Mouse (Mus musculus) stomach, embryonic 15.5 days (tissue): ENCODE data around the gene Ddi2. TPM values are rescaled to one million over a fixed set of nuclear protein-coding genes. Genes with fewer than 3 reads are reported as not detected.
A peak's percentile ranks its signal among the peaks of the same experiment; 100 is the strongest.
"Not testable (repeated sequence)": the region's sequence is repeated elsewhere in the genome, so short reads cannot be mapped to it uniquely, and the experiment has no call there.

ENCODE experiments used
- ATAC-seq: fragments of 200-750 bp; cut with Nextera tagmentation; 2 replicates; pipeline ENCODE4 v1.8.0; 2017; ENCODE audit warnings: low read depth, moderate number of reproducible peaks, moderate TSS enrichment; ENCODE audit not compliant: insufficient read depth, low FRiP score
- H3K27ac ChIP-seq: fragments of 300-500 bp; sonication (generic); 2 replicates; pipeline ENCODE4 v1.5.1; 2015; ENCODE audit warnings: mild to moderate bottlenecking, inconsistent platforms
- H3K27me3 ChIP-seq: fragments of 300-500 bp; sonication (generic); replicated peaks from 2 replicates; pipeline ENCODE4 v1.6.1; 2015; ENCODE audit warnings: inconsistent platforms
- H3K36me3 ChIP-seq: fragments of 300-500 bp; sonication (generic); 2 replicates; pipeline ENCODE4 v1.6.1; 2015; ENCODE audit warnings: inconsistent platforms
- H3K4me1 ChIP-seq: fragments of 300-500 bp; sonication (generic); 2 replicates; pipeline ENCODE4 v1.6.1; 2015; ENCODE audit warnings: inconsistent platforms
- H3K4me2 ChIP-seq: fragments of 300-500 bp; sonication (generic); 2 replicates; pipeline ENCODE4 v1.6.1; 2015; ENCODE audit warnings: mild to moderate bottlenecking, inconsistent platforms
- H3K4me3 ChIP-seq: fragments of 300-500 bp; sonication (generic); replicated peaks from 2 replicates; pipeline ENCODE4 v1.5.1; 2015; ENCODE audit warnings: inconsistent platforms
- H3K9ac ChIP-seq: fragments of 300-500 bp; sonication (generic); 2 replicates; pipeline ENCODE4 v1.6.1; 2015; ENCODE audit warnings: inconsistent platforms
- H3K9me3 ChIP-seq: fragments of 300-500 bp; sonication (generic); 2 replicates; pipeline ENCODE4 v1.6.1; 2016; ENCODE audit warnings: inconsistent platforms
- WGBS: fragments of 180-500 bp; shearing (Covaris S2); methylation state at CpG from one replicate; pipeline ENCODE4 v1.1.7; 2015; 5-methylcytosine and 5-hydroxymethylcytosine counted together
- polyA plus RNA-seq: library from polyadenylated mRNA; unstranded; fragments of >200 nt; fragmentation: Nextera tagmentation; extraction: Ambion mirVana; gene quantifications from 2 replicates; pipeline ENCODE4 v1.2.1, GENCODE M21; 2015

The Ddi2 gene
- 23.2 and 23.3 TPM in 2 replicates for polyA plus RNA-seq

DNA sequence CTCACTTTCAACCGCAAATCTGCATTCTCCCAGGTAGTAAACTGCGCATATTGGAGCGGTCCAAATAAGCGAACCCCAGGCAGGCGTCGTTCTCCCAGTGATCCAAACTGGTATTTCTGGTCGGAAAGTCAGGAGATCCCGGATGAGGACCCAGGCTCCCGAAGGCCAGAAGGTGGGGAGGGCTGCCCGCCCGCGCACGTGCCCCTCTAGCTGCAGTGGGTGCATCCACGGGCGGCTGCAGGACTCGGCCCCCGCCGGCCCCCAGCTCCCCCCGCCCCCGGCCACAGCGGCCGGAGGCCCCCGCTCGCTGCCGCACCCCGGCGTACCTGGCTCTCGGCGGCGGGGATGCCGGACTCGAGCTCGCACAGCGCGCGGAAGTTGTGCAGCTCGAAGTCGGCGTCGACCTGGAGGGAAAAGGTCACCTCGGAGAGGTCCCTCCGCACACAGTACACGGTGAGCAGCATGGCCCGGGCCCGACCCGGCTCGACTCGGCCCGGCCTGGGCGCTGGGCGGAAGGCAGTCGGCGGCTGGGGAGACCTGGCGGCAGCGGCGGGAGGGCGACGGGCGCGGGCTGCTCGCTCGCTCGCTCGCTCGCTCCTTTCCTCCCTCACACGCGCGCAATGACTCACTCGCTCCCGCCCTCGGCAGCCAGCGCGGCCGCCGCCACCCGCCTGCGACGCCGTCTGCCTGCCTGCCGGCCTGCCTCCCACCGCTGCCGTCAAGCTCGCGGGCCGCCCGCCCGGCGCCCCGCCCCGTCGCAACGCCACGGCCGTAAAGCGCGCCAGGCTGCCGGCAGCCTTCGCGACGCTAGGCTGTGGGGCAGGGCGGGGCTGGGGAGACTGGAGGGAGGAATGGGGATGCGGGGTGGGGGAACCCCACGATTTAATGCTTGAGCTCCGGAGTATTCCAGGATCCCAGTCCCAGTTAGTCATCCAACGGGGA lies at the start of gene Ddi2:
TSS of gene Ddi2 (minus strand) at position 689 of the 942 bp plus-strand sequence.
- H3K4me1 ChIP-seq: peaks cover 33% of the 10 kb centered on the region
- no peaks in the 10 kb centered on the region for H3K27me3 ChIP-seq
- H3K36me3 ChIP-seq: 0 out of 2 replicates have a peak, but pooled peaks cover 6% of the 10 kb centered on the region
- peak; percentile 80 for ATAC-seq
- H3K9me3 ChIP-seq: no peaks in the 10 kb centered on the region
- H3K27ac ChIP-seq: peak within 1 kb of the TSS; percentile 98
- peak within 1 kb of the TSS; percentile 82 for H3K4me3 ChIP-seq
- H3K4me2 ChIP-seq: peak within 1 kb of the TSS; percentile 69
- peak within 1 kb of the TSS; percentile 77 for H3K9ac ChIP-seq
- WGBS: under 1% methylated on average over 77 of the region's 105 CpGs

DNA sequence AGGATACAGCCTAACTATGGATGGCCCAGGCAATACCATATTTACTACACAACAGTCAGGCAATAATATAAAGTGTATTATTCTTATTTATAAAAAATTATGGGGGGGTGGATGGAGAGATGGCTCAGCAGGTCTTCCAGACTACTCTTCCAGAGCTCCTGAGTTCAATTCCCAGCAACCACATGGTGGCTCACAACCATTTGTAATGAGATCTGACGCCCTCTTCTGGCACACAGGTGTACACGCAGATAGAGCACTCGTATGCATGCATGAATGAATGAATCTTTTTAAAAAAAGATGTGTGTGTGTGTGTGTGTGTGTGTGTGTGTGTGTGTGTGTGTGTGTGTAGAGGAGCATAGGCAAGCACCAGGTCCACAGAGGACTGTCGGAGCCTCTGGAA lies 49.8 kb upstream of the Ddi2 start:
- not testable (repeated sequence) for H3K27me3 ChIP-seq, H3K4me2 ChIP-seq, ATAC-seq, H3K27ac ChIP-seq, H3K4me3 ChIP-seq, H3K4me1 ChIP-seq, H3K9me3 ChIP-seq, H3K9ac ChIP-seq
- 83% methylated on average over 4 of the region's 4 CpGs for WGBS
- H3K36me3 ChIP-seq: peaks cover 57% of the 10 kb centered on the region

DNA sequence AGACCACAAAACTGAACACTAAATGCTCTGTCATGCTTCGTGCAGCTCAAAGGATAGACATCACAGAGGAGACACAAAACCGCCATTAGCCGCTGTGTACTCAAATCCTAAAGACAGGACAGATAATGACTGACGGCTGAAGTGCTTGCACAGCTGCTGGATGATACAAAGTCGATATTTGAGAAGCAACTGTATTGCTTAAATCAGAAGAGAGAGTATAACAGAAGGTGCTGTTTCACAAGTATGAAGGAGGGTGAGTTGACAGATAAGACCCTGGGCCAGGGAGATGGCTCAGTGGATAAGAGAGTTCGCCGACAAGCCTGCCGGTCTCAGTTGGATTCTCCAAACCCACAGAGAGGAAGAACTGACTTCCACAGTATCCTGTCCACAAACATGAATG lies 48.6 kb upstream of the Ddi2 start:
- H3K9ac ChIP-seq: no peak overlapping the region
- no peaks in the 10 kb centered on the region for H3K27me3 ChIP-seq
- H3K36me3 ChIP-seq: peaks cover 59% of the 10 kb centered on the region
- peaks cover 15% of the 10 kb centered on the region for H3K4me1 ChIP-seq
- no peak overlapping the region for H3K27ac ChIP-seq
- no peak overlapping the region for H3K4me2 ChIP-seq
- H3K4me3 ChIP-seq: no peak overlapping the region
- no peak for ATAC-seq
- 82% methylated on average over 8 of the region's 8 CpGs for WGBS
- H3K9me3 ChIP-seq: no peaks in the 10 kb centered on the region

DNA sequence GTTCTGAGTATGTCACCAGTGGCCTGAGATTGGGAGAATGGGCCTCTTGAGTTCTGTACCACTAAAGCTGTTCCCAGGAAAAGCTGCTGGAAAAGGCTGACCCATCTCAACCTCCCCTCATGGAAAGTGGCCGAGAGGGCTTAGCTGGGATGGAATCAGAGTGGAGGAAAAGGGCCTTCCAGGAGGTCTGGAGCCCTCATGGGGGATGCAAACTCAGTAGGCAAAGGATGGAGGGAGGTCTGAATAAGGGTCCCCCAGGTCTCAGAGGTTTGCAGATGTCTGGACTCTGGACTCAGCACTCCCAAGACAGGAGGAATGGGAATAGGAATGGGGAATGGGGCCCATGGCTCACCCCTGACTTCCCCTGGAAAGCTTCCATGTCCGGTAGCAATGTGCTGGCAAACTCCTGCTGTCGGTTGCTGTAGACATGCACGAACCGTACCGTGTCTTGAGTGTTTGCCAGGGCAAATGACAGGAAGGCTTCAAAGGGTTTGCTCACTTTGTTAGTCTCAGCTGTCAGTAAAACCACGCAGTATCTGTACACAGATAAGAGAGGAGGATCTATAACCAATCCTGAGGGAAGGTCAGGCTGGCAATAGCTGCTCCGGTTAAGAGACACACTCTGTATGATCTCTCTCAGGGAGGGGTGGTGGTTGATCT lies 46.4 kb upstream of the Ddi2 start:
- H3K27ac ChIP-seq: no peak overlapping the region
- no peaks in the 10 kb centered on the region for H3K9me3 ChIP-seq
- no peaks in the 10 kb centered on the region for H3K27me3 ChIP-seq
- 79% methylated on average over 8 of the region's 8 CpGs for WGBS
- no peak overlapping the region for H3K4me3 ChIP-seq
- peaks cover 54% of the 10 kb centered on the region for H3K36me3 ChIP-seq
- no peak for ATAC-seq
- H3K4me1 ChIP-seq: peaks cover 22% of the 10 kb centered on the region
- no peak overlapping the region for H3K4me2 ChIP-seq
- no peak overlapping the region for H3K9ac ChIP-seq

DNA sequence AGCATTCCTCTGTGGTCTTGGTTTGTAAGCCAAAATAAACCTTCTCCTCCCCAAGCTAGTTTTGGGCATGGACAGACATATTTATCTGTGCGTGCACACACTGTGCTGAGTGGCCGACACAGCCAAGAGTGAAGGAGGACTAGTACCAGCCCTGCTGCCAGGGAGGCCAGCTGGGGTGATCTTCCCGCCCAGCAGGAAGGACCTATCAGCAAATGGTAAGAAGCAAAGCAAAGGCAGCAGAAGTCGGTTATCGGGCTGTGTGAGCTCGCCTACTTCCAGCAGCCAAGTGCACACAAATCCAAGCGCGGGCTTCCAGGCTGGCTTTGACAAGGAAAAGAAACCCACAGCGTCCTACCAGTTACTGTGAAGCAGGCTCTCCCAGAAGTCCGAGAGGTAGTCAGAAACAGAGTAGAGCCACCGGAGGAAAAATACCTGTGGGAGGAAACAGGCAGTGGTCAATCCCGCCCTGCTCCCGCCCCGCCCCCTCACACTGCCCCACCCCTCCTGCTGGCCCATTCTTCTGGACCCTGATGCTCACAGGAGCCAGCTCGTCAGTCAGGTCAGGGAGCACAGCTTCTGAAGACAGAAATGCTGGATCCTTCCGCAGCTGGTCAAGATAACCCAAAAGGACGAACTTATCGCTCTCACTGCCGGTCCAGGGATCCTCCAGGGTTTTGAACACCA lies 44.3 kb upstream of the Ddi2 start:
- Histone ChIP-seq H3K9ac (no peak overlapping the region), H3K4me3 (no peak overlapping the region), H3K4me2 (peak overlapping the region; percentile 22), H3K36me3 (peaks cover 52% of the 10 kb centered on the region), H3K4me1 (peaks cover 22% of the 10 kb centered on the region), H3K27ac (peak overlapping the region; percentile 88), H3K9me3 (no peaks in the 10 kb centered on the region), H3K27me3 (no peaks in the 10 kb centered on the region)
- peak; percentile 86 for ATAC-seq
- WGBS: 50% methylated on average over 19 of the region's 19 CpGs

DNA sequence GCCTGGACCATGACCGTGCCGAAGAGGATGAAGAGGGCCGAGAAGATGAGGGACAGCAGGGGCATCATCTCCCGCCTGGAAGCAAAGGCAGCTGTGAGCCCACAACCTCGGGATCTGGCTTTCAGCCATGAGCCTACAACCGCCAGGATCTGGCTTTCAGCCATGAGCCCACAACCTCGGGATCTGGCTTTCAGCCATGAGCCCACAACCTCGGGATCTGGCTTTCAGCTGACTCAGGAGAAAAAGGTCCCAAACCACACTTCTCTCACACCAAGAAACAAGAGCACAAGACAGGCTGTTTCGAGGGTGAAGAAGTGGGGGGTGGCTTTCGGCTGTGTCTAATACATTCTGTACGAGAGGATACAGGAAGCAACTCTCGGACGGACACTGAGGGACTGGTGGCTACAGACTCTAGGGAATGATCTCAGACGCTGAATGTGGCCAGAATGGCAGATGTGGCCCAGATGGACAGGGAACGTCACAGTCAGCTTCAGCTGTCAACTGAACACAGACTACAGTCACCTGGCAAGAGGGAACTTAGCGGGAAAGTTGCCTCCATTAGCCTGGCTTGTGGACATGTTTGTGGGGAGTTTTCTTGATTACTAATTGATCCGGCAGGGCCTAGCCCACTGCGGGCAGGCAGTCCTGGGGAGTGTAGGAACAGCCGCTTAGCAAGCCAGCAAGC lies 43.6 kb upstream of the Ddi2 start:
- H3K9ac ChIP-seq: no peak overlapping the region
- H3K27ac ChIP-seq: peak overlapping the region; percentile 88
- H3K4me3 ChIP-seq: no peak overlapping the region
- no peaks in the 10 kb centered on the region for H3K9me3 ChIP-seq
- peak; percentile 36; the same call in 1 of the 2 replicates for ATAC-seq
- H3K4me1 ChIP-seq: peaks cover 22% of the 10 kb centered on the region
- WGBS: 38% methylated on average over 19 of the region's 19 CpGs
- peak overlapping the region; percentile 22 for H3K4me2 ChIP-seq
- H3K27me3 ChIP-seq: no peaks in the 10 kb centered on the region
- peaks cover 47% of the 10 kb centered on the region for H3K36me3 ChIP-seq

DNA sequence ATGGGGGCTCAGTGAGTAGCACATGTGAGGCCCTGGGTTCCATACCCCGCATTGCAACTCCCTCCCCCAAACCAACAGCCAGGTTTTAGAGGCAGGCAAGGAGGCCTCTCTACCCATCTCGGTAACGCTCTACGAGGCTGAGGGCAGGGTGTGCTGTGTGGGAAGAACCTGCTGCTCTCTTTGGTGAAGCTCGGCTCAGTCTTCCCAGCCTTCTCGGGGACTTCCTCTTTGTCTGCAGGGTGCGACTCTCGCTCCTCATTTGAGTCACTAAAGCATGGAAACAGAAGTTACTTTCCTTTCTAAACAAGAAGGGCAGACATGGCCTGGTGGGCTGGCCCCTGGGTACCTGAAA lies 43.1 kb upstream of the Ddi2 start:
- peaks cover 42% of the 10 kb centered on the region for H3K36me3 ChIP-seq
- H3K4me2 ChIP-seq: peak overlapping the region; percentile 22; the same call in 1 of the 2 replicates
- H3K4me3 ChIP-seq: no peak overlapping the region
- no peak for ATAC-seq
- H3K27me3 ChIP-seq: no peaks in the 10 kb centered on the region
- H3K9ac ChIP-seq: no peak overlapping the region
- no peaks in the 10 kb centered on the region for H3K9me3 ChIP-seq
- 66% methylated on average over 8 of the region's 8 CpGs for WGBS
- peak overlapping the region; percentile 88 for H3K27ac ChIP-seq
- peaks cover 22% of the 10 kb centered on the region for H3K4me1 ChIP-seq

DNA sequence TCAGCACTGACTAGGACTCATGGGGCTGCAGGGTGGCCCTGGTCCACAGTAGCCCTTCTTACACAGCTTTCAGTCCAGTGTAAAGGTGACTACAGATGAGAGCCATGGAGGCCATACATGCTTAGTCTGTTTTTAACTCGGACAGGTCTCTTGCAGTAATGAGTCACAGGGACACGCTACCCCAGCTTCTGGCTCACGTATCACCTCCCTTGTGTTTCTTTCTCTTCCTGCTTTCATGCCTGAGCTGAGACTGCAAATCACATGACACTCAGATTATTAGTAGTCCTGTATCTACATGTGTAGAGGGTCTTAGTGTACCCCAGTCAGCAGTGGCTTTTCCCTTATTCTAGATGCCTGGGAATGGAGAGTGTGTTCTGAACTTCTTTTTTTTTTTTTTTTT lies 41.8 kb upstream of the Ddi2 start:
- Histone ChIP-seq H3K9me3 (no peaks in the 10 kb centered on the region), H3K4me3 (no peak overlapping the region), H3K36me3 (peaks cover 32% of the 10 kb centered on the region), H3K27ac (no peak overlapping the region), H3K9ac (no peak overlapping the region), H3K27me3 (no peaks in the 10 kb centered on the region), H3K4me1 (peaks cover 22% of the 10 kb centered on the region), H3K4me2 (no peak overlapping the region)
- WGBS: 91% methylated on average over 3 of the region's 3 CpGs
- no peak for ATAC-seq

DNA sequence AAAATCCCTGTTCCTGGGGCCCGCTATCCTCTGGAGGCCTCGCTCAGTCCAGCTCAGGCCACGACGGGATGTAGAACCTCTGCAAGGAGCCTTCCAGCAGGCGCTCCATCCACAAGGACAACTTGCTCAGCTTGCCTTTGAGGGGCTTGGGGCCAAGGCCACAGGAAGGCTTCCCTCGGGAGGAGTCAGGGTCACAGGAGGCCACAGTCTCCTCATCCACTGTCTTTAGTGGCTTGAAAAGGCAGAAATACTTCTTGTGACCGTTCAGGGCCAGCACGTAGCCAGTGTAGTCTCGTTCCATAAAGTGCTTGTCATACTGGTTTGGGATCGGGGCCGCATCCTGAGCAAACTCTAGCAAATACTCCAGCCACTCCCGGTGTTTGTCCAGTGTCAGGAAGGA lies 40.3 kb upstream of the Ddi2 start:
- Histone ChIP-seq H3K27me3 (no peaks in the 10 kb centered on the region), H3K4me3 (no peak overlapping the region), H3K4me2 (no peak overlapping the region), H3K9ac (no peak overlapping the region), H3K4me1 (peaks cover 21% of the 10 kb centered on the region), H3K27ac (no peak overlapping the region), H3K9me3 (no peaks in the 10 kb centered on the region), H3K36me3 (peaks cover 20% of the 10 kb centered on the region)
- ATAC-seq: no peak
- WGBS: 85% methylated on average over 12 of the region's 12 CpGs

DNA sequence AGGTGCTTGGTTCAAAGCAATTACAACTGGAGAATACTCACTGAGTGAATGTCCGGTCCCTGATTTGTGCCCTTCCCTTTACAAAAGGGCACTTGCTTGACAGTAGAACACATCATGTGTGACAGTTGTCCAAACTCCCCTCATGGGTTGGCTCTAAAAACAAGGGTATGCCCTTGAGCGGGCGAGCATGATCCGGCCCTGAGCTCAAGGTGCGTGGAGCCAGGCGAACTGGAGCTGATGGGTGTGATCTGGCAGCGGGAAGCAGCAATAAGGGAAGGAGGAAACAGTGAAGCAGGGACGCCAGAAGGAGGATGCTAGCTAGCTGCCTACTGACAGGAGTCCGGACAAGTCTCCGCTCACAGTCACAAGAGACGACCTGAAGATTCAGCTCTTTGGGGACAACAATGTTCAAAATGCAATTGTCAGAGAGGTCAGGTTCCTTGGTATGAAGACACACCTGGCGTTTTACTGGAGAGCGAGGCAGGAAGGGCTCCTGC lies 38.9 kb upstream of the Ddi2 start:
- Histone ChIP-seq H3K4me3 (no peak overlapping the region), H3K4me2 (no peak overlapping the region), H3K9ac (no peak overlapping the region), H3K36me3 (peaks cover 13% of the 10 kb centered on the region; the same call in 1 of the 2 replicates), H3K9me3 (no peaks in the 10 kb centered on the region), H3K27ac (no peak overlapping the region), H3K4me1 (peaks cover 10% of the 10 kb centered on the region; the same call in 1 of the 2 replicates), H3K27me3 (no peaks in the 10 kb centered on the region)
- ATAC-seq: no peak
- WGBS: 92% methylated on average over 13 of the region's 13 CpGs

DNA sequence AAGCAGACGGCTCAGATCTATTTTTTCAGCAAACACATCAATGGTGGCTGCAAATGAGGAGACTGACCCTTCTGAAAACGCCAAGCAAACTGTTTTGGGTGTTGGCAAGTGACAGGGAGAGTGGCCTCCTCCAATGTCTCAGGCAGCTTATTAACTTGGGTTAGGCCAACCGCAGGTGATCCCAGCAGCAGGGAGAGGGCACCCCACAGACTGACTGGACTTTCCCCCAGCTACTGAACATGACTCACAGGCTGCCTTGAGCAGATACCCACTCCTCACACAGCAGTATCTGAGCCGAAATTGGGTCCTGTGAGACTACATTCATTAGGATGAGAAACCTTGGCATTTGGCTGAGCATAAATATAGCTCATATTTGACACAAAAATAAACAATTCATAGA lies 37.7 kb upstream of the Ddi2 start:
- WGBS: 80% methylated on average over 4 of the region's 4 CpGs
- Histone ChIP-seq H3K9me3 (no peaks in the 10 kb centered on the region), H3K27me3 (no peaks in the 10 kb centered on the region), H3K4me1 (no peaks in the 10 kb centered on the region), H3K36me3 (peaks cover 13% of the 10 kb centered on the region; the same call in 1 of the 2 replicates), H3K4me3 (no peak overlapping the region), H3K27ac (no peak overlapping the region), H3K9ac (no peak overlapping the region), H3K4me2 (no peak overlapping the region)
- no peak for ATAC-seq
